Mouse (Mus musculus): ENCODE measurements around the gene Wbp4. TPM values are rescaled to one million over a fixed set of nuclear protein-coding genes. Genes with fewer than 3 reads are reported as not detected.
A peak's percentile ranks its signal among the peaks of the same experiment; 100 is the strongest.

Gene Wbp4
- polyA plus RNA-seq, 1 experiment from 2014 or later, result 13.5 TPM

DNA sequence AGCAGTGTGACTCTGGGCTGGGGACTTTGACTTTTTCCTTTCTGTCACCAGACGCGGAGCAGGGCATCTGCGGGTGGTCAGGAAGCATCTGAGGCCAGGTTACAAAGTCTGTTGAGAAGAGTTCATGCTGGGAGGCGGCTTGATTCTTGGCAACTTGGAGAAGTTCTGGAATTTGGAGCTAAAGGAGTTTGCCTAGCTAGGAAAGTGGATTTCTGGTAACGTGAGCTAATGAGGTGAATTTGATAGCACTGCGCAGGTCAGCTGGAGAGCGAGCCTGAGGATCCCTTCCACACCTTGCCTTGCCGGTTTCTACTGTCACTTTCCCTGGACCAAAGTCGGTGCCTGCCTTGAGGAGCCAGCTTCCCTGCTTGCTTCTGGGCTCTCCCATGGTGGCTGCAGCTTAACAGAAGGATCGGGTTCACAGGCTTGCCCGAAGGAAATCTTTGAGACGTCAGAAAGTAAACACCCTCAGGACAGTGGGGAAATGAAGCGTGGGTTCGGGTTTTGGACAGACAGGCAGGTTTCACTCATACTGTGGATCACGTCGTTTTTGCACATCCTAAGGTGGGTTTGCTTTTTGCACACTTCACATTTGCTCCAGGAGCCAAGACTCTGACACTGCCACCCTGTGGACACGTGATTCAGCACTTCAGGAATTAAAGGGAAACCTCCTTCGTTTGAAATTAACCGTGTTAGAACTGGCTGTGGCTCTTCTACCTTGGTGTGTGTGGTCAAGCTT lies 5.8 kb upstream of the Wbp4 start:
- ATAC-seq (ENCODE audit: insufficient read depth), result peak; percentile 38; the same call in 1 of the 2 replicates
- Histone ChIP-seq H3K27me3 (no peaks in the 10 kb centered on the region), H3K27ac (replicated peaks) (peak overlapping the region; percentile 85), H3K9me3 (replicated peaks) (no peaks in the 10 kb centered on the region), H3K9ac (peak overlapping the region; percentile 62), H3K4me2 (peak overlapping the region; percentile 86), H3K36me3 (replicated peaks) (peaks cover 13% of the 10 kb centered on the region), H3K4me1 (replicated peaks) (peaks cover 73% of the 10 kb centered on the region), H3K4me3 (replicated peaks) (peak overlapping the region; percentile 58)
- 8% methylated on average over 19 of the region's 19 CpGs for WGBS (ENCODE audit: insufficient replicate concordance)

- peaks cover 73% of the 10 kb centered on the region for H3K4me1 ChIP-seq (replicated peaks)
- H3K4me2 ChIP-seq, result peak overlapping the region; percentile 86
- no peak for ATAC-seq (ENCODE audit: insufficient read depth)
- H3K9ac ChIP-seq, result peak overlapping the region; percentile 62
- WGBS (ENCODE audit: insufficient replicate concordance), result 7% methylated on average over 8 of the region's 8 CpGs
- H3K4me3 ChIP-seq (replicated peaks), result peak overlapping the region; percentile 58
- H3K9me3 ChIP-seq (replicated peaks), result no peaks in the 10 kb centered on the region
- peaks cover 7% of the 10 kb centered on the region for H3K36me3 ChIP-seq (replicated peaks)
- H3K27ac ChIP-seq (replicated peaks), result peak overlapping the region; percentile 85
- H3K27me3 ChIP-seq, result no peaks in the 10 kb centered on the region
These were observed 5.3 kb upstream of the Wbp4 start for GRCm38 (mm10) chr14:79486617-79486992.

- Histone ChIP-seq H3K27me3 (no peaks in the 10 kb centered on the region), H3K4me2 (peak overlapping the region; percentile 75), H3K9me3 (replicated peaks) (no peaks in the 10 kb centered on the region), H3K9ac (peak overlapping the region; percentile 100), H3K4me1 (replicated peaks) (peaks cover 76% of the 10 kb centered on the region), H3K36me3 (replicated peaks) (peaks cover 6% of the 10 kb centered on the region; the same call in 1 of the 2 replicates), H3K27ac (replicated peaks) (peak overlapping the region; percentile 100), H3K4me3 (replicated peaks) (peak overlapping the region; percentile 97)
- no peak for ATAC-seq (ENCODE audit: insufficient read depth)
- 60% methylated on average over 8 of the region's 8 CpGs for WGBS (ENCODE audit: insufficient replicate concordance)
These were observed 2.3 kb upstream of the Wbp4 start for GRCm38 (mm10) chr14:79483611-79484120.

DNA sequence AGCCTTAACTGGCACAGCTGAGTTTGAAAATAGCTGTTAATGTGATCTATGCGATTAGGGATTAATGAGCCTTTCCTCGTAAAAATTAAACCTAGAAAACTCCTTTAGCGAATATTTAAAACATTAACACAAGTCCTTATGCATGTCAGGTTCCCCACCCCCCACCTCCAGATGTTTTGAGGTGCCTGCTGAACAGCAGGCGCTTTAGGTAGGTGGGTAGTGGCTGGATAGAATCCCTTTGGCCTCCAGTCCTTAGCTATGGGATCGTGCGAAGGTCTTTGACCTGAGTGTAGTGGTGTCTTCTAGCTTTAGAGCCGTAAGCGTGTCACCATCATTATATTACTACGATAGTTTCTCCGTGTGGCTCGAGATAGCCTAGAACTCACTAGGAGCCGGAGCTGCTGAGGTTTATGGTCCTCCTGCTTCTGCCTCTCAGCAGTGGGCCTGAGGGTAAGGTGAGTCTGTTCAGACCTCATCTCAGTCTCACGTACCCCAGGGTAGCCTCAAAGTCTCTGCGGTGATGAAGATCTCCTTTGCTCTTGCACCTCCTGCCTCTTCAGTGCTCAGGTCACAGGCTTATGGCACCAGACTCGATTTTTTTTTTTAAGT lies 1.5 kb upstream of the Wbp4 start:
- peaks cover 68% of the 10 kb centered on the region for H3K4me1 ChIP-seq (replicated peaks)
- peak overlapping the region; percentile 75 for H3K4me2 ChIP-seq
- peak overlapping the region; percentile 100 for H3K9ac ChIP-seq
- H3K9me3 ChIP-seq (replicated peaks), result no peaks in the 10 kb centered on the region
- H3K36me3 ChIP-seq (replicated peaks), result peaks cover 12% of the 10 kb centered on the region
- H3K27me3 ChIP-seq, result no peaks in the 10 kb centered on the region
- peak overlapping the region; percentile 97 for H3K4me3 ChIP-seq (replicated peaks)
- WGBS (ENCODE audit: insufficient replicate concordance), result 30% methylated on average over 15 of the region's 15 CpGs
- ATAC-seq (ENCODE audit: insufficient read depth), result no peak
- H3K27ac ChIP-seq (replicated peaks), result peak overlapping the region; percentile 100

DNA sequence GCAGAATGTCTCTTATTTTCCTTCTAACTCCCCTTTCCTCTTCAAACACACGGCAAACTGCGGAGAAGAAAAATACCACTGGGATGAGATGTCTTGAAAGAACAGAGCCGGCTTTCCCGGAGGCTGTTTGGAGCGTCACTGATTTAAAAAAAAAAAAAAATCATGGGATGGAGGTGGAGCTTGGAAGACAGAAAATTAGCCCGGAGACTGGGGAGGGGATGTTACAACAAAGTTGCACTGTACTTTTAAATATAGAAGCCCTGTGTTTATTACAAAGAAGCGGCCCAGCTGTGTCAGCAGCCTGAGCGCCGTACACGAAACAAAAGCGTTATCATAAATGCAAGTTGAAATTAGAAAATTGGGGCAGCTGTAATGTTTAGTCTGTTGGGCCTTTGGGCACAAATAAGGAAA lies 936 bp upstream of the Wbp4 start:
- peak overlapping the region; percentile 97 for H3K4me3 ChIP-seq (replicated peaks)
- peak overlapping the region; percentile 75 for H3K4me2 ChIP-seq
- peak overlapping the region; percentile 100 for H3K9ac ChIP-seq
- peaks cover 62% of the 10 kb centered on the region for H3K4me1 ChIP-seq (replicated peaks)
- H3K36me3 ChIP-seq (replicated peaks), result peaks cover 18% of the 10 kb centered on the region
- H3K27me3 ChIP-seq, result no peaks in the 10 kb centered on the region
- no peak for ATAC-seq (ENCODE audit: insufficient read depth)
- WGBS (ENCODE audit: insufficient replicate concordance), result 2% methylated on average over 11 of the region's 11 CpGs
- H3K9me3 ChIP-seq (replicated peaks), result no peaks in the 10 kb centered on the region
- peak overlapping the region; percentile 100 for H3K27ac ChIP-seq (replicated peaks)

GRCm38 (mm10) chr14:79480624-79481338 lies 539 bp downstream of the Wbp4 start, which contains the start of gene Elf1:
TSS of gene Elf1 (plus strand) at chr14:79481194.
- H3K9ac ChIP-seq, result peak within 1 kb of the TSS; percentile 100
- peaks cover 47% of the 10 kb centered on the region for H3K4me1 ChIP-seq (replicated peaks)
- WGBS (ENCODE audit: insufficient replicate concordance), result under 1% methylated on average over 91 of the region's 96 CpGs

GRCm38 (mm10) chr14:79473384-79473783 lies 7.9 kb downstream of the Wbp4 start:
- no peaks in the 10 kb centered on the region for H3K4me1 ChIP-seq (replicated peaks)
- no peak for ATAC-seq (ENCODE audit: insufficient read depth)
- no peak overlapping the region for H3K27ac ChIP-seq (replicated peaks)
- peaks cover 88% of the 10 kb centered on the region for H3K36me3 ChIP-seq (replicated peaks)
- H3K9ac ChIP-seq, result no peak overlapping the region
- no peaks in the 10 kb centered on the region for H3K9me3 ChIP-seq (replicated peaks)
- H3K4me2 ChIP-seq, result no peak overlapping the region
- 88% methylated on average over 2 of the region's 2 CpGs for WGBS (ENCODE audit: insufficient replicate concordance)
- no peaks in the 10 kb centered on the region for H3K27me3 ChIP-seq
- no peak overlapping the region for H3K4me3 ChIP-seq (replicated peaks)

More at GRCm38 (mm10) chr14:79480624-79481338, 539 bp downstream of the Wbp4 start, which contains the start of gene Elf1:
- Histone ChIP-seq H3K27ac (replicated peaks) (peak within 1 kb of the TSS; percentile 100), H3K9me3 (replicated peaks) (no peaks in the 10 kb centered on the region), H3K36me3 (replicated peaks) (peaks cover 27% of the 10 kb centered on the region), H3K4me2 (peak within 1 kb of the TSS; percentile 75), H3K4me3 (replicated peaks) (peak within 1 kb of the TSS; percentile 97), H3K27me3 (no peaks in the 10 kb centered on the region)
- peak; percentile 68 for ATAC-seq (ENCODE audit: insufficient read depth)

DNA sequence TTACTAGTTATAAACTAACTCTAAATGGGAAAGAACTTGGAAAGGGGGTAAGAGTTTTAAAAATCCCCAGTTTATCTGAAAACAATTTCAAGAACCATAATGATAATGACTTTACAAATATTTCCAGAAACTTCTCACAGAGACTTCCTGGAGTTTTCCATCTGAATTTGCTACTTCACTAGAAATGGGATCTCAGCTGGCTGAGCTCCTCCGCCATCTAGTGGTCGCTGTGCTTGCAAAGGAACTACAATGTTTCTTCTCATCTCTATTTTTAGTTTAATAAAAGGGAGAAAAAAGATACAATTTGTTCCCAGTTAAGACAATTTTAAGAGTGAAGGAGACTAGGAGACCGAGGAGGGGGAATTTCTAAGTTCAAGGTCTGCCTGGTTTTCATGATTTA lies 13.7 kb downstream of the Wbp4 start:
- Histone ChIP-seq H3K4me3 (replicated peaks) (no peak overlapping the region), H3K36me3 (replicated peaks) (peaks cover 79% of the 10 kb centered on the region), H3K27ac (replicated peaks) (no peak overlapping the region), H3K4me1 (replicated peaks) (no peaks in the 10 kb centered on the region), H3K4me2 (no peak overlapping the region), H3K9ac (no peak overlapping the region), H3K27me3 (no peaks in the 10 kb centered on the region), H3K9me3 (replicated peaks) (no peaks in the 10 kb centered on the region)
- ATAC-seq (ENCODE audit: insufficient read depth), result no peak
- whole genome bisulfite sequencing (ENCODE audit: insufficient replicate concordance), result 18% methylated on average over 3 of the region's 3 CpGs

- no peak overlapping the region for H3K4me3 ChIP-seq (replicated peaks)
- WGBS (ENCODE audit: insufficient replicate concordance), result 75% methylated on average over 1 of the region's 1 CpGs
- H3K27me3 ChIP-seq, result no peaks in the 10 kb centered on the region
- no peak for ATAC-seq (ENCODE audit: insufficient read depth)
- H3K4me2 ChIP-seq, result no peak overlapping the region
- no peak overlapping the region for H3K27ac ChIP-seq (replicated peaks)
- peaks cover 76% of the 10 kb centered on the region for H3K36me3 ChIP-seq (replicated peaks)
- no peak overlapping the region for H3K9ac ChIP-seq
- H3K4me1 ChIP-seq (replicated peaks), result no peaks in the 10 kb centered on the region
- H3K9me3 ChIP-seq (replicated peaks), result no peaks in the 10 kb centered on the region
These were observed 15.7 kb downstream of the Wbp4 start for GRCm38 (mm10) chr14:79465623-79466022.

DNA sequence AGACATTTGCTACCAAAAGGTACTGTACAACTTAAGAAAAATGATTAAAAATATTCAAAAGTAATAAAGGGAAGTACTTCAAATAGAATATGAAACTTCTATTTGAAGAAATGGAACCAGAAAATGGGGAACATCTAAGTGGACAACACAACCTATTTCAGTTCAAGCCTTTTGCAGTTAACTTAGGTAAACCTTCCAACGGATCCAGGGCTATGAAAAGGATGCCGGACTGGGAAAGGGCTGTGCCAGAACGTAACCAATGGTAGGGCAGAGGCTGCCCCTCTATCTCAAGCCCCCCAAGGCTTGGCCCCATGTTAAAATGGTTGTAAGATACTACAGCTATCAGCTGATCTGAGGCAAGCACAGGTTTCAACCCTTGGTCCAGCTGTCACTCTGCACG lies 20.3 kb downstream of the Wbp4 start:
- 88% methylated on average over 4 of the region's 4 CpGs for WGBS (ENCODE audit: insufficient replicate concordance)
- no peaks in the 10 kb centered on the region for H3K9me3 ChIP-seq (replicated peaks)
- no peak overlapping the region for H3K9ac ChIP-seq

GRCm38 (mm10) chr14:79460401-79460800 lies 20.9 kb downstream of the Wbp4 start:
- WGBS (ENCODE audit: insufficient replicate concordance), result 75% methylated on average over 1 of the region's 1 CpGs
- Histone ChIP-seq H3K27me3 (no peaks in the 10 kb centered on the region), H3K9ac (no peak overlapping the region), H3K4me2 (no peak overlapping the region), H3K4me3 (replicated peaks) (no peak overlapping the region), H3K4me1 (replicated peaks) (0 out of 2 replicates have a peak, but pooled peaks cover 10% of the 10 kb centered on the region), H3K36me3 (replicated peaks) (peaks cover 49% of the 10 kb centered on the region), H3K9me3 (replicated peaks) (no peaks in the 10 kb centered on the region), H3K27ac (replicated peaks) (no peak overlapping the region)
- no peak for ATAC-seq (ENCODE audit: insufficient read depth)

More for the DNA sequence above, 20.3 kb downstream of the Wbp4 start:
- H3K27me3 ChIP-seq, result no peaks in the 10 kb centered on the region
- H3K4me2 ChIP-seq, result no peak overlapping the region
- ATAC-seq (ENCODE audit: insufficient read depth), result no peak
- no peak overlapping the region for H3K4me3 ChIP-seq (replicated peaks)
- 0 out of 2 replicates have a peak, but pooled peaks cover 9% of the 10 kb centered on the region for H3K4me1 ChIP-seq (replicated peaks)
- no peak overlapping the region for H3K27ac ChIP-seq (replicated peaks)
- peaks cover 55% of the 10 kb centered on the region for H3K36me3 ChIP-seq (replicated peaks)
